Mouse (Mus musculus): Measurements from ENCODE around the gene Clmp. TPM values are rescaled to one million over a fixed set of nuclear protein-coding genes. Genes with fewer than 3 reads are reported as not detected.

Gene Clmp
- polyA plus RNA-seq, 1 experiment from 2014 or later = 26.2 TPM

DNA sequence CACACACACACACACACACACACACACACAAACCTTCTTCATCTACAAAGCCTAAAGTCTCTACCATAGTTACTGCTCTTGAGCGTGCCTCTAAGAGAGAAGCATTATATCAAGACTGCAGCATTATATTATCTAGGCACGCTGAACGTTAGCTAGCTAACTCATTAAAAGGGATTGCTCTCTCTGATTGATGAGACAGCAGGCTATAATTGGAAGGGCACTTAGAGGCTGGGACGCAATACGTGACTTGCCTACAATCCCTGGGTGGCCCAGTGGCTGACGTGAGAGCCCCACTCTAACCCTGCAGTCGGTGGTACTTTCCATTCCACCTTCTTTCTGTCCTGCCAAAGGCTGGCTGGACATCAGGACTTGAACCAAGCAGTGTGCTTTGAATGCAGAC is 35.1 kb downstream of the Clmp start:
- ATAC-seq (ENCODE audit: low FRiP score) (no peak), DNase-seq (ENCODE audit: low spot score, missing footprints) (no peak)
- Histone ChIP-seq H3K9me3 (ENCODE audit: control insufficient read depth, low read length) (no peaks in the 10 kb centered on the region), H3K9ac (ENCODE audit: low read length) (no peak overlapping the region), H3K4me1 (ENCODE audit: control insufficient read depth, insufficient read depth, low read length) (no peaks in the 10 kb centered on the region), H3K4me2 (no peak overlapping the region), H3K27ac (ENCODE audit: low read depth, low read length) (no peak overlapping the region), H3K4me3 (ENCODE audit: low read depth, low read length) (no peak overlapping the region), H3K27me3 (ENCODE audit: control insufficient read depth, insufficient read depth, low read length) (no peaks in the 10 kb centered on the region), H3K36me3 (ENCODE audit: control insufficient read depth, insufficient read depth, low read length) (no peaks in the 10 kb centered on the region)
- 88% methylated on average over 7 of the region's 7 CpGs for WGBS

- no peak overlapping the region for H3K4me2 ChIP-seq
- H3K9ac ChIP-seq (ENCODE audit: low read length) = no peak overlapping the region
- H3K36me3 ChIP-seq (ENCODE audit: control insufficient read depth, insufficient read depth, low read length) = no peaks in the 10 kb centered on the region
- 61% methylated on average over 2 of the region's 2 CpGs for WGBS
- H3K4me3 ChIP-seq (ENCODE audit: low read depth, low read length) = no peak overlapping the region
- DNase-seq (ENCODE audit: low spot score, missing footprints) = no peak
- H3K27me3 ChIP-seq (ENCODE audit: control insufficient read depth, insufficient read depth, low read length) = no peaks in the 10 kb centered on the region
- no peaks in the 10 kb centered on the region for H3K9me3 ChIP-seq (ENCODE audit: control insufficient read depth, low read length)
- no peak overlapping the region for H3K27ac ChIP-seq (ENCODE audit: low read depth, low read length)
- no peak for ATAC-seq (ENCODE audit: low FRiP score)
- no peaks in the 10 kb centered on the region for H3K4me1 ChIP-seq (ENCODE audit: control insufficient read depth, insufficient read depth, low read length)
Measured at GRCm38 (mm10) chr9:40723311-40723772, 37.6 kb downstream of the Clmp start.

- Histone ChIP-seq H3K27me3 (ENCODE audit: control insufficient read depth, insufficient read depth, low read length) (no peaks in the 10 kb centered on the region), H3K9ac (ENCODE audit: low read length) (no peak overlapping the region), H3K4me1 (ENCODE audit: control insufficient read depth, insufficient read depth, low read length) (no peaks in the 10 kb centered on the region), H3K27ac (ENCODE audit: low read depth, low read length) (no peak overlapping the region), H3K9me3 (ENCODE audit: control insufficient read depth, low read length) (no peaks in the 10 kb centered on the region), H3K4me3 (ENCODE audit: low read depth, low read length) (no peak overlapping the region), H3K36me3 (ENCODE audit: control insufficient read depth, insufficient read depth, low read length) (no peaks in the 10 kb centered on the region), H3K4me2 (no peak overlapping the region)
- no peak for ATAC-seq (ENCODE audit: low FRiP score)
- no peak for DNase-seq (ENCODE audit: low spot score, missing footprints)
- WGBS = 48% methylated on average over 5 of the region's 5 CpGs
Measured at GRCm38 (mm10) chr9:40724978-40725377, 39.2 kb downstream of the Clmp start.

GRCm38 (mm10) chr9:40727140-40727823 is 41.5 kb downstream of the Clmp start:
- no peak overlapping the region for H3K4me3 ChIP-seq (ENCODE audit: low read depth, low read length)
- peaks cover 7% of the 10 kb centered on the region for H3K4me1 ChIP-seq (ENCODE audit: control insufficient read depth, insufficient read depth, low read length)
- H3K9me3 ChIP-seq (ENCODE audit: control insufficient read depth, low read length) = no peaks in the 10 kb centered on the region
- no peak overlapping the region for H3K4me2 ChIP-seq
- DNase-seq (ENCODE audit: low spot score, missing footprints) (no peak), ATAC-seq (ENCODE audit: low FRiP score) (no peak)
- H3K9ac ChIP-seq (ENCODE audit: low read length) = no peak overlapping the region
- 81% methylated on average over 4 of the region's 4 CpGs for whole genome bisulfite sequencing
- no peaks in the 10 kb centered on the region for H3K27me3 ChIP-seq (ENCODE audit: control insufficient read depth, insufficient read depth, low read length)
- no peaks in the 10 kb centered on the region for H3K36me3 ChIP-seq (ENCODE audit: control insufficient read depth, insufficient read depth, low read length)
- no peak overlapping the region for H3K27ac ChIP-seq (ENCODE audit: low read depth, low read length)

- no peak overlapping the region for H3K4me2 ChIP-seq
- H3K9ac ChIP-seq (ENCODE audit: low read length) = no peak overlapping the region
- 88% methylated on average over 7 of the region's 7 CpGs for WGBS
- peaks cover 10% of the 10 kb centered on the region for H3K4me1 ChIP-seq (ENCODE audit: control insufficient read depth, insufficient read depth, low read length)
- H3K27me3 ChIP-seq (ENCODE audit: control insufficient read depth, insufficient read depth, low read length) = no peaks in the 10 kb centered on the region
- ATAC-seq (ENCODE audit: low FRiP score) = no peak
- no peak overlapping the region for H3K27ac ChIP-seq (ENCODE audit: low read depth, low read length)
- H3K4me3 ChIP-seq (ENCODE audit: low read depth, low read length) = no peak overlapping the region
- H3K9me3 ChIP-seq (ENCODE audit: control insufficient read depth, low read length) = no peaks in the 10 kb centered on the region
- no peaks in the 10 kb centered on the region for H3K36me3 ChIP-seq (ENCODE audit: control insufficient read depth, insufficient read depth, low read length)
- DNase-seq (ENCODE audit: low spot score, missing footprints) = no peak
Measured at GRCm38 (mm10) chr9:40727824-40728495, 42.2 kb downstream of the Clmp start.

GRCm38 (mm10) chr9:40730302-40730700 is 44.5 kb downstream of the Clmp start:
- Histone ChIP-seq H3K27ac (ENCODE audit: low read depth, low read length) (peak overlapping the region; percentile 42), H3K4me1 (ENCODE audit: control insufficient read depth, insufficient read depth, low read length) (peaks cover 10% of the 10 kb centered on the region), H3K9me3 (ENCODE audit: control insufficient read depth, low read length) (no peaks in the 10 kb centered on the region), H3K4me2 (peak overlapping the region; percentile 47), H3K36me3 (ENCODE audit: control insufficient read depth, insufficient read depth, low read length) (no peaks in the 10 kb centered on the region), H3K9ac (ENCODE audit: low read length) (peak overlapping the region; percentile 54), H3K4me3 (ENCODE audit: low read depth, low read length) (peak overlapping the region; percentile 12), H3K27me3 (ENCODE audit: control insufficient read depth, insufficient read depth, low read length) (no peaks in the 10 kb centered on the region)
- no peak for DNase-seq (ENCODE audit: low spot score, missing footprints)
- peak; percentile 47 for ATAC-seq (ENCODE audit: low FRiP score)
- WGBS = 66% methylated on average over 12 of the region's 12 CpGs

DNA sequence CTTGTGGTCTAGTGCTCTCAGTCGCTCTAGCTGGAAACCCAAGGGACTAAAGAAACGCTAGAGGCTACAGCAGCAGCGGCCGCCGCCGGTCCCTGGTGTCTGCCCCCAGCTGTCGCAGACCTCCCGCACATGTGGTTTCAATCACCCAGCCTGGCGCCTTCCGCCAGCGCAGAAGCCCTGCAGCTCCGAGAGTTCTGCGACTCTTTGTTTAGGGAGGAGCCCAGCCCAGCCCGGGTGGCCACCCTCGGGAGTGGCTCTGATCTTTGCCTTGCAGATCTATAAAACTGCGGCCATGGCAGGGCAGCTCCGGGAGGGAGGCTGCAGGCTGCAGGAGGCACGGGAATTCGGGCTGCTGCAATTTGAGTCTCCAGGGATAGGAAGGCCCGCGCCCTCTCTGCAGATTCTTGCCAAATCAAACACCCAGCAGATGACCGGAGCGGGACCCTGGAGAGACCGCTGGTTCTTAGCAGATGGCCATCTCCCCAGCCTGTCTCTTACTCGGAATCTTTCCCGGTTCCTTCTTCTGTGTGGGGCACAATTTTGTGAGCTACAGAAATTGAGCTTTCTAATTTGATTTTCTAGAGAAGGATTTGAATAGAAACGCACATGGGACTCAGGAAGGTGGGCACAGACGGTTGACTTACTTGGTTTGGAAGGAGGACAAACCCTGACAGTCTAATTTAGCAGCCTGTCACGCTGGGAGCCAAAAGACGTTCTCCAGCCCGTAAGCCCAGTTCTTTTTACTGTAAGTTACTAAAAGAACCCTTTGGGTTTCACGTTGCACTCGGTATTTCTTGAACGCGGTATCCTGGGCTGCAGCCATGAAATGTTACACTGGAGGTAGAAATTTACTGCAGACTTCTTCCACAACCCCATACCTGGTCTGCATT is 45.2 kb downstream of the Clmp start:
- H3K4me2 ChIP-seq = peak overlapping the region; percentile 47
- ATAC-seq (ENCODE audit: low FRiP score) = peak; percentile 86
- H3K9ac ChIP-seq (ENCODE audit: low read length) = peak overlapping the region; percentile 54
- peak overlapping the region; percentile 12 for H3K4me3 ChIP-seq (ENCODE audit: low read depth, low read length)
- peak overlapping the region; percentile 42 for H3K27ac ChIP-seq (ENCODE audit: low read depth, low read length)
- under 1% methylated on average over 35 of the region's 35 CpGs for WGBS
- DNase-seq (ENCODE audit: low spot score, missing footprints) = peak; percentile 96
- no peaks in the 10 kb centered on the region for H3K9me3 ChIP-seq (ENCODE audit: control insufficient read depth, low read length)
- H3K36me3 ChIP-seq (ENCODE audit: control insufficient read depth, insufficient read depth, low read length) = no peaks in the 10 kb centered on the region
- H3K4me1 ChIP-seq (ENCODE audit: control insufficient read depth, insufficient read depth, low read length) = peaks cover 10% of the 10 kb centered on the region
- no peaks in the 10 kb centered on the region for H3K27me3 ChIP-seq (ENCODE audit: control insufficient read depth, insufficient read depth, low read length)

GRCm38 (mm10) chr9:40731591-40732048 is 45.9 kb downstream of the Clmp start:
- Histone ChIP-seq H3K4me3 (ENCODE audit: low read depth, low read length) (peak overlapping the region; percentile 12), H3K36me3 (ENCODE audit: control insufficient read depth, insufficient read depth, low read length) (no peaks in the 10 kb centered on the region), H3K4me2 (peak overlapping the region; percentile 47), H3K27me3 (ENCODE audit: control insufficient read depth, insufficient read depth, low read length) (no peaks in the 10 kb centered on the region), H3K27ac (ENCODE audit: low read depth, low read length) (peak overlapping the region; percentile 42), H3K4me1 (ENCODE audit: control insufficient read depth, insufficient read depth, low read length) (peaks cover 10% of the 10 kb centered on the region), H3K9ac (ENCODE audit: low read length) (peak overlapping the region; percentile 54), H3K9me3 (ENCODE audit: control insufficient read depth, low read length) (no peaks in the 10 kb centered on the region)
- ATAC-seq (ENCODE audit: low FRiP score) (no peak), DNase-seq (ENCODE audit: low spot score, missing footprints) (peak; percentile 88)
- 10% methylated on average over 7 of the region's 7 CpGs for WGBS
